Mouse (Mus musculus): ENCODE results near the gene Stat6. TPM values are rescaled to one million over a fixed set of nuclear protein-coding genes. Genes with fewer than 3 reads are reported as not detected.
A peak's percentile ranks its signal among the peaks of the same experiment; 100 is the strongest.
"Not testable (repeated sequence)": the region's sequence is repeated elsewhere in the genome, so short reads cannot be mapped to it uniquely, and the experiment has no call there.

Gene Stat6
- polyA plus RNA-seq, 1 experiment from 2014 or later: 37.1 TPM

DNA sequence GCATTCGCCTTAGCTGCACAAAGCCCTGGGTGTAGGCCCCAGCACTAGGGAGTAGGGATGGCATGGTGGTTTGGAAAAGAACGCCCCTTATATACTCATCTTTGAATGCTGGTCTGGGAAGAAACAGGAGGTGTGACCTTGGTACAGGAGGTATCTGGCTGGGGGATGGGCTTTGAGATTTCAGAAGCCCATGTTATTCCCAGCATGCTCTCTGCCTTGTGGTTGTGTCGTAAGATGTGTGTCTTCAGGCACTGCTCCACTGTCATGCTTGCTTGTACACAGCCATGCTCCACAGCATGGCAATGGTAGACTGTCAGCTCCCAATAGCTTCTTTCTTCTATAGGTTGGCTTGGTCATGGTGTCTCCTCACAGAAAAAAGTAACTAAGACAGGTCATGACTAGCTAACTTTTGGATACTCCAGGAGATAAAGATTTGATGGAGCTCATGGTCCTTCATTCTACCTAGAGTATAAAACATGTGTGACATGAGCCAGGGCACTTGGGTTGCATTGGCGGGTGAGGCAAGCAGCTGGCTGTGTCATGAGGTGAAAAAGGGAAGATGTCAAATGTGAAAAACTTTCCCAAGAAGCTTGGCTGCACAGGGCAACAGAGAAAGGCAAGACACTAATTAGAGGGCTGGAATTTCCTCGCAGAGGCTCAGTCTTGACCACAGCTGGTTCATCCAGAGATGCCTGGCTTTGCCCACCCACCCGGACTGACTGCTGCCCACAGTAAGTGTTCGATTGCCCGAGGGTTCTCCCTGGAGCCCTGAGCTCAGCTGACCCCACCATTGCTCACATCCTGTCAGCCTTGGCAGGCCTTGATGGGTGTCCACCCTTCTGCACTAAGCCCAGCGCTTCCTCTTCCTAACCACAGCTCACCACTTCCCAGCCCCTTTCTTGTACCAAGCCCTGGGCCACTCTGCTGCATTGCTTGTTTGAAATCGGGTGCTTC is 11.2 kb upstream of the Stat6 start:
- Histone ChIP-seq H3K4me3 (replicated peaks) (no peak overlapping the region), H3K27ac (no peak overlapping the region), H3K36me3 (no peaks in the 10 kb centered on the region), H3K4me2 (no peak overlapping the region), H3K9me3 (no peaks in the 10 kb centered on the region), H3K4me1 (peaks cover 7% of the 10 kb centered on the region; the same call in 1 of the 2 replicates), H3K27me3 (replicated peaks) (no peaks in the 10 kb centered on the region), H3K9ac (no peak overlapping the region; the same call in 1 of the 2 replicates)
- no peak for ATAC-seq (ENCODE audit: insufficient read depth, low FRiP score, low read depth)
- WGBS: 76% methylated on average over 10 of the region's 10 CpGs

DNA sequence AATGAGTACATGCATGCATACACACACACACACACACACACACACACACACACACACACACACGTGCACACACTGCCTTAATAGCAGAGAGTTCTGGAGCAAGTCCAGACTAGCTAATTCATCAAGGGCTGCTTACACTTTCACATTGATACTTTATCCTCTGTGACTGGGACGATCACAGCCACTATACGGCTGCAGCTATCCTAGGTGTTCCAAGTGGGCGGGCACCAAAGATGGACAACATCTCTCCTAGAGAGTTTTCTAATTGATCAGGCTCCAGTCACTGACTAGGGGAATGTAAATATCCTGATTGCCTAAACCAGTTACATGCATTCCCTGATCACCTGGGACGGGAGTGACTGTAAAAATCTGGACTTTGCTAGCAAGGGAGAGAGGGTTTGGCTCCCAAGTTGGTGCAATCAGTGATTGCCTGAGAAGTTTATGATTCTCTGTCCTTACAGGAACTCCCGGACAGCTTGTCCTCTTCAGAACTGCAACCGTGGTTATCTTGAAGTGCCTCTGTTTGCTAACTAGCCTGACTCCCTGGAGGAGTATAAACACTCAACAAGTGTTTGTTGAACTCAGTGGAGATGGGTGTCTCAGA is 10.0 kb upstream of the Stat6 start:
- WGBS: 26% methylated on average over 7 of the region's 7 CpGs
- H3K4me1 ChIP-seq: peaks cover 7% of the 10 kb centered on the region; the same call in 1 of the 2 replicates
- ATAC-seq (ENCODE audit: insufficient read depth, low FRiP score, low read depth): no peak

DNA sequence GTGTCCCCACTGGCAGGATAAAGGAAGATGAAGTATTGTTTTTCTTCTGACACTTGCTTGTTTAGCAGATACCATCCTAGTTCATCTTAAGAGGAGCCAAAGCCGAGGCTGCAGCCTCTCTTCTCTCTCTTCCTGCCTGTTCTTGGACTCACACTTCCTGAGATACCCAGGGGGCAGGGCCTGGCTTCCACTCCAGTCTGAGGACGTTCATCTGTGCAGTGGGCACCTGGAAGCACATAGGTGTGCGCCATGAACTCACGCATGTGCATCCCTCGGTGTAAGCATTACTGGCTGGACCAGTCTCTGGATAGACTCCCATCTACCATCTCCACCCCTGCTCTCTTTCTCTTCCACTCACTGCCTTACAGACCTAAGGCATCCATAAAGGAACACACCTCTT is 2.4 kb upstream of the Stat6 start:
- H3K9ac ChIP-seq: no peak overlapping the region
- H3K27me3 ChIP-seq (replicated peaks): no peaks in the 10 kb centered on the region
- peaks cover 14% of the 10 kb centered on the region for H3K4me1 ChIP-seq
- no peak overlapping the region for H3K4me2 ChIP-seq
- H3K4me3 ChIP-seq (replicated peaks): no peak overlapping the region
- H3K27ac ChIP-seq: no peak overlapping the region
- no peak for ATAC-seq (ENCODE audit: insufficient read depth, low FRiP score, low read depth)
- H3K36me3 ChIP-seq: no peaks in the 10 kb centered on the region
- no peaks in the 10 kb centered on the region for H3K9me3 ChIP-seq
- 64% methylated on average over 5 of the region's 5 CpGs for WGBS

More for the DNA sequence above, 10.0 kb upstream of the Stat6 start:
- H3K9me3 ChIP-seq: no peaks in the 10 kb centered on the region
- H3K4me3 ChIP-seq (replicated peaks): no peak overlapping the region
- H3K27me3 ChIP-seq (replicated peaks): no peaks in the 10 kb centered on the region
- H3K9ac ChIP-seq: no peak overlapping the region
- no peak overlapping the region for H3K4me2 ChIP-seq
- H3K36me3 ChIP-seq: no peaks in the 10 kb centered on the region
- H3K27ac ChIP-seq: no peak overlapping the region

- peak; percentile 69 for ATAC-seq (ENCODE audit: insufficient read depth, low FRiP score, low read depth)
Observed at GRCm38 (mm10) chr10:127641861-127642771, 670 bp upstream of the Stat6 start.

GRCm38 (mm10) chr10:127643553-127644238 is 910 bp downstream of the Stat6 start:
- peak overlapping the region; percentile 55 for H3K9ac ChIP-seq
- no peaks in the 10 kb centered on the region for H3K27me3 ChIP-seq (replicated peaks)
- no peaks in the 10 kb centered on the region for H3K9me3 ChIP-seq
- H3K27ac ChIP-seq: peak overlapping the region; percentile 96
- peaks cover 13% of the 10 kb centered on the region; the same call in 1 of the 2 replicates for H3K36me3 ChIP-seq
- peak overlapping the region; percentile 72 for H3K4me2 ChIP-seq
- peaks cover 14% of the 10 kb centered on the region for H3K4me1 ChIP-seq
- peak overlapping the region; percentile 60 for H3K4me3 ChIP-seq (replicated peaks)
- ATAC-seq (ENCODE audit: insufficient read depth, low FRiP score, low read depth): peak; percentile 57
- WGBS: 1% methylated on average over 25 of the region's 25 CpGs

More at GRCm38 (mm10) chr10:127641861-127642771, 670 bp upstream of the Stat6 start:
- H3K9me3 ChIP-seq: no peaks in the 10 kb centered on the region
- peak overlapping the region; percentile 72 for H3K4me2 ChIP-seq
- H3K4me1 ChIP-seq: peaks cover 14% of the 10 kb centered on the region
- peak overlapping the region; percentile 55; the same call in 1 of the 2 replicates for H3K9ac ChIP-seq
- peaks cover 3% of the 10 kb centered on the region; the same call in 1 of the 2 replicates for H3K36me3 ChIP-seq
- H3K4me3 ChIP-seq (replicated peaks): peak overlapping the region; percentile 60
- WGBS: 4% methylated on average over 19 of the region's 19 CpGs
- no peaks in the 10 kb centered on the region for H3K27me3 ChIP-seq (replicated peaks)
- H3K27ac ChIP-seq: peak overlapping the region; percentile 96

DNA sequence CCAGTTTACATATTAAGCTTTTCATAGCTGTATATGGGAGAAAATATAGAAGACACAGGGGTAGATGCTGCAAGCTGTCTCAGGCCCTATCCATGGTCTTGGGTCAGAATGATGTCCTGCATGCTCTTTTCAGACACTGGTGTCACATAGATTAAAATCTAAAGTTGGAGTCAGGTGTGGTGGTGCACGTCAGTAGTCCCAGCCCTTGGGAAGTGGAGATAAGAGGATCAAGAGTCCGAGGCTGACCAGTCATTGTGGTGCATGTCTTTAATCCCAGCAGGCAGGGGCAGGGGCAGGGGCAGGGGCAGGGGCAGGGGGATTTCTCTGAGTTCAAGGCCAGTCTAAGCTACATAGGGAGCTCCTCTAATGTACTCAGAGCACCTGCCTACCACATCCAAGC is 3.0 kb downstream of the Stat6 start:
- Histone ChIP-seq H3K27me3 (replicated peaks) (no peaks in the 10 kb centered on the region), H3K4me1 (peaks cover 14% of the 10 kb centered on the region), H3K27ac (no peak overlapping the region), H3K9me3 (no peaks in the 10 kb centered on the region), H3K4me3 (replicated peaks) (no peak overlapping the region), H3K36me3 (peaks cover 16% of the 10 kb centered on the region), H3K4me2 (no peak overlapping the region), H3K9ac (no peak overlapping the region)
- 71% methylated on average over 2 of the region's 2 CpGs for WGBS
- ATAC-seq (ENCODE audit: insufficient read depth, low FRiP score, low read depth): no peak

DNA sequence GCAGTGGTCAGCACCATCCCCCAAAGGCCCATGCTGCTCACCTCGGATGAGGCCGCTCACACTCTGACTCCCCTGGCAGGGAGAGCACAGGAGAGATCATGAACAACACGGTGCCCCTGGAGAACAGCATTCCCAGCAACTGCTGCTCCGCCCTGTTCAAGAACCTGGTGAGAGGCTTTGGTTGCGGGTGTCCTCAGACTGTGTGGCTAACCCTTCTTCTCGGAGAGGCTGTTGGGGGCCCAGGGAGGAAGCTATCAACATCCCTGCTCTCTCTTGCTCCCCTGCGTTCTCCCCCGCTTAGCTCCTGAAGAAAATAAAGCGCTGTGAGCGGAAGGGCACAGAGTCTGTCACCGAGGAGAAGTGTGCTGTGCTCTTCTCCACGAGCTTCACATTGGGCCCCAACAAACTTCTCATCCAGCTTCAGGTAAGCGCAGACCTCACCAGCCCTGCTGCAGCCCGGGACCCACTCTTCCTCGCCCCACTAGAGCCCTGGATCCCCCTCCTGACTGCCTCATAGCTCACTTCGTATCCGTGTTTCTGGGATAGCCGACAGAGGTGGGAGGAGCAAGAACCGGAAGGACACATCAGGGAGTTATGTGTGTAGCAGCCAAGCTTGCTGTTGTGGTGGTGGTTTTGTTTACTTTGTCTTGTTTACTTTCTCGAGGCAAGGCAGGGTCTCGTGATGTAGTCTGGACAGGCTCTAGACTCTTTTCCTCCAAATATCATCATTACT is 10.3 kb downstream of the Stat6 start:
- Histone ChIP-seq H3K36me3 (peaks cover 39% of the 10 kb centered on the region), H3K4me1 (no peaks in the 10 kb centered on the region; the same call in 1 of the 2 replicates), H3K9me3 (no peaks in the 10 kb centered on the region), H3K4me3 (replicated peaks) (no peak overlapping the region), H3K4me2 (peak overlapping the region; percentile 29), H3K9ac (no peak overlapping the region), H3K27ac (no peak overlapping the region), H3K27me3 (replicated peaks) (no peaks in the 10 kb centered on the region)
- ATAC-seq (ENCODE audit: insufficient read depth, low FRiP score, low read depth): no peak
- WGBS: 47% methylated on average over 21 of the region's 21 CpGs

DNA sequence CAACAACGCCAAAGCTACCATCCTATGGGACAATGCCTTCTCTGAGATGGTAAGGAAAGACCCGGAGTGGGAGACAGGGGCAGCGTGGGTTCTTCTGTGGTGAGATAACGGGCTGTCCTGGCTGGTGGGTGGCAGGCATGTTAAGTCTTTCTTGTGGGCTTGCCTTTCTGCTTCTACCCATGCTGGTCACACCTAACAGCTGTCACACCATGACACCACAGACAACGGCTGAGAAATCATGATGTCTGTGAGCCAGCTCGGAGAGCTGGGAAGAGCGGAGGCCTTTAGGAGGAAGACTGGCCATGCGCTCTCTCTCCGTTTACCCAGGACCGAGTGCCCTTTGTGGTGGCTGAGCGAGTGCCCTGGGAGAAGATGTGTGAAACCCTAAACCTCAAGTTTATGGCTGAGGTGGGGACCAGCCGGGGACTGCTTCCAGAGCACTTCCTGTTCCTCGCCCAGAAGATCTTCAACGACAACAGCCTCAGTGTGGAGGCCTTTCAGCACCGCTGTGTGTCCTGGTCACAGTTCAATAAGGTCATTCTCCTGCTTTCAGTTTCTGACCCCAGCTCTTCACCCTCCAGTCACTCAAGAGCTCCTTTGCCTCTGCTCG is 12.3 kb downstream of the Stat6 start:
- no peaks in the 10 kb centered on the region for H3K27me3 ChIP-seq (replicated peaks)

GRCm38 (mm10) chr10:127657617-127658016 is 14.8 kb downstream of the Stat6 start:
- not testable (repeated sequence) for H3K27me3 ChIP-seq (replicated peaks); H3K4me3 ChIP-seq (replicated peaks); H3K9me3 ChIP-seq; H3K9ac ChIP-seq; H3K4me2 ChIP-seq; ATAC-seq (ENCODE audit: insufficient read depth, low FRiP score, low read depth); H3K27ac ChIP-seq
- peaks cover 35% of the 10 kb centered on the region for H3K36me3 ChIP-seq
- WGBS: 70% methylated on average over 6 of the region's 6 CpGs
- peaks cover 21% of the 10 kb centered on the region for H3K4me1 ChIP-seq

More for the DNA sequence above, 12.3 kb downstream of the Stat6 start:
- Histone ChIP-seq H3K4me1 (peaks cover 5% of the 10 kb centered on the region; the same call in 1 of the 2 replicates), H3K27ac (no peak overlapping the region), H3K36me3 (peaks cover 40% of the 10 kb centered on the region), H3K9me3 (no peaks in the 10 kb centered on the region), H3K4me2 (no peak overlapping the region), H3K9ac (no peak overlapping the region), H3K4me3 (replicated peaks) (no peak overlapping the region)
- 75% methylated on average over 16 of the region's 16 CpGs for WGBS
- no peak for ATAC-seq (ENCODE audit: insufficient read depth, low FRiP score, low read depth)

- ATAC-seq (ENCODE audit: insufficient read depth, low FRiP score, low read depth): 0 out of 2 replicates have a peak, but pooled peaks have one; percentile 12
Observed at GRCm38 (mm10) chr10:127658076-127658475, 15.3 kb downstream of the Stat6 start.

More at GRCm38 (mm10) chr10:127658076-127658475, 15.3 kb downstream of the Stat6 start:
- no peaks in the 10 kb centered on the region for H3K27me3 ChIP-seq (replicated peaks)
- H3K27ac ChIP-seq: no peak overlapping the region
- no peak overlapping the region for H3K4me3 ChIP-seq (replicated peaks)
- WGBS: 16% methylated on average over 6 of the region's 6 CpGs
- H3K9ac ChIP-seq: no peak overlapping the region
- H3K36me3 ChIP-seq: peaks cover 32% of the 10 kb centered on the region
- H3K9me3 ChIP-seq: no peaks in the 10 kb centered on the region
- H3K4me2 ChIP-seq: no peak overlapping the region
- peaks cover 26% of the 10 kb centered on the region for H3K4me1 ChIP-seq

All from stomach, embryonic 15.5 days (tissue).